Mouse (Mus musculus) cerebellum, adult 2 months (tissue): ENCODE measurements around the gene Lgmn. TPM values are rescaled to one million over a fixed set of nuclear protein-coding genes. Genes with fewer than 3 reads are reported as not detected.

Source experiments
- DNase-seq, 2 experiments: peaks; one replicate each; pipeline ENCODE4 v3.0.0; 2021
- H3K27ac ChIP-seq: fragments of 200-500 bp; 2 replicates; pipeline ENCODE4 v1.5.1; 2012; ENCODE audit warnings: low read length, control low read depth, inconsistent platforms; ENCODE audit not compliant: insufficient read depth
- H3K27me3 ChIP-seq: fragments of 200-500 bp; 2 replicates; pipeline ENCODE4 v1.6.1; 2012; ENCODE audit warnings: inconsistent platforms, mild to moderate bottlenecking, low read length, moderate library complexity; ENCODE audit not compliant: control insufficient read depth, insufficient read depth
- H3K4me1 ChIP-seq: fragments of 200-500 bp; 2 replicates; pipeline ENCODE4 v1.6.1; 2011; ENCODE audit warnings: low read length; ENCODE audit not compliant: control insufficient read depth, insufficient read depth
- H3K4me3 ChIP-seq: fragments of 200-500 bp; replicated peaks from 2 replicates; pipeline ENCODE3; 2011; ENCODE audit warnings: mild to moderate bottlenecking, low read depth, low read length, control low read depth; ENCODE audit not compliant: insufficient read depth
- CTCF ChIP-seq: fragments of 200-500 bp; IDR thresholded peaks from 2 replicates; pipeline ENCODE4 v1.5.1; 2011; ENCODE audit warnings: low read depth, mild to moderate bottlenecking, control low read depth, low read length, moderate library complexity, borderline replicate concordance; ENCODE audit not compliant: insufficient read depth
- POLR2A ChIP-seq: fragments of 200-500 bp; IDR thresholded peaks from 2 replicates; pipeline ENCODE4 v1.6.1; 2011; ENCODE audit warnings: low read length, control low read depth, borderline replicate concordance; ENCODE audit not compliant: insufficient read depth
- WGBS: fragments of 180-500 bp; shearing (Covaris S2); methylation state at CpG from one replicate; pipeline ENCODE4 v1.1.7; 2018; 5-methylcytosine and 5-hydroxymethylcytosine counted together
- polyA plus RNA-seq: library from polyadenylated mRNA; depleted of rRNA; stranded (reverse); fragments of >200 nt; gene quantifications from 2 replicates; pipeline ENCODE4 v1.2.3, GENCODE M21; 2012

Gene Lgmn
- polyA plus RNA-seq, 1 experiment = 150 TPM

DNA sequence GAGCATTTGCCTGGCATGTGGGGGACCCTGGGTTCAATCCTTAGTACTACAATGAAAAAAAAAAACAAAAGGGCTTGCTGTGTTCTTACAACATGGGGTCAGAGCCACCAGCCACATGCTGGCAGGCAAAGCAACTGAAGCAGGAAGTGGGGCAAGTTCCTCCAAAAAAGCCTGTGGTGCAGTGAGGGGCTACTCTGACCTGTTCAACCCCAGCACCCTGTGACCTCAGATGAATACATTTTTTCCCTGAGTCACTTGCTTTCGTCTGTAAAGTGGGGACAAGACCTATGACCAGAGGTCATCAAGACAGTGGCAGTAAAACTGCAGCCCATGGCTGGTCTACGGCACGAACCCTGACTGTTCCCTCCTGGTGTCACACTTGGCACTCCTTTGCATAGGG is 72.5 kb downstream of the Lgmn start:
- no peaks in the 10 kb centered on the region for H3K4me1 ChIP-seq
- 93% methylated on average over 3 of the region's 3 CpGs for WGBS
- no peak overlapping the region for H3K27ac ChIP-seq
- DNase-seq = no peak
- no peak overlapping the region for H3K4me3 ChIP-seq
- TF ChIP-seq CTCF (no peak), POLR2A (no peak)
- H3K27me3 ChIP-seq = no peaks in the 10 kb centered on the region

DNA sequence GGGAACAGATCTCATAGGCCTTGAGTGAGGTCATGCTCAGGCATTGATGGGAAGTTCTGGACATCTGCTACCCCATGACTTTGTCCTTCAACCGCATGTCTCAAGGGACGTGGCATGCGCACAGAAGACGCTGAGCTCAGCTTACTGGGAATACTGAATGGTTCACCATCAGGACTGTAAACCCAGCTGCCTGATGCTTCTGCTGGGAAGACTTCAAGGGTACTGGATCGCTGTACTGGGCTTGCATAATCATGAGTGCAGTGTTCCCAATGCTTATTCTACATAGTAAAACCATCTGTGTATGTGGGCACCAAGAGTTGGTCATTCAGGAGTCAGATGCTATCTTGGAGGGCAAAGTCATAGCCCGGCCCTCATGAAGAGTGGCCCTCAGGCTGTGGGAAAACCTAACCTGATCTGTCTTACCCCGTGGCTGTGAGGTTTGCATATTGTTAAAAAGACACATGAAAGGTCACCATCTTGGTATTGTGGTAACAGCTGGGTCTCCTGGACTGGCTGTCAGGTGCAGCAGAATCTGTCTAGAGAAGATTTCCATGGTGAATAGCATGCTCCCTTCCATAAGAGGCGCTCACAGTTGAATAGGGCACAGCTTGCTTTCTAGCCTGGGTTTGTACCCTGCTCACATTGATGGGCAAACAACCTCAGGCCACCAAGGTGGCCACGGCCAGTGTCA is 73.3 kb downstream of the Lgmn start:
- Histone ChIP-seq H3K27ac (no peak overlapping the region), H3K27me3 (no peaks in the 10 kb centered on the region), H3K4me3 (no peak overlapping the region), H3K4me1 (peaks cover under 1% of the 10 kb centered on the region; the same call in 1 of the 2 replicates)
- no peak for DNase-seq
- TF ChIP-seq CTCF = no peak
- TF ChIP-seq POLR2A = no peak
- WGBS = 91% methylated on average over 9 of the region's 9 CpGs

DNA sequence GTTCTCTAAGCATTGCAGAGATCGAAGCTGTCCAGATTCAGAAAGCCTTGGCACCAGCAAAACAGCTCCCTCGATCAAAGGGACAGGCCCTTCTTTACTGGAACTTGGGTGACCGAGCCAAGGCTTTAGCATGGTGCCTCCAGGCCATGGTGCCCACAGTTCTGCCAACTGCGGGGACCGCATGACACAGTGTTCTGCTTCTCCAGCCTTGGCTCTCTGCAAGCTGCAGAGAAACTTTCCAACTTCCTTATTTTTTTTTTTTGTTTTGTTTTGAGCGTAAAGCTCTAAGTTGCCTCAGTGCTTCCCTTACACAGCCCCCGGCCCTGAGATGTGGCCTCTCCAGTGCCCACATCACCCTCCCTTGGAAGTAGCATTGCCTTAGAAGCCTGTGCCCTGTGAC is 74.6 kb downstream of the Lgmn start:
- DNase-seq = no peak
- H3K27ac ChIP-seq = no peak overlapping the region
- peaks cover 5% of the 10 kb centered on the region; the same call in 1 of the 2 replicates for H3K4me1 ChIP-seq
- TF ChIP-seq POLR2A (no peak), CTCF (no peak)
- no peaks in the 10 kb centered on the region for H3K27me3 ChIP-seq
- 73% methylated on average over 7 of the region's 7 CpGs for WGBS
- no peak overlapping the region for H3K4me3 ChIP-seq

DNA sequence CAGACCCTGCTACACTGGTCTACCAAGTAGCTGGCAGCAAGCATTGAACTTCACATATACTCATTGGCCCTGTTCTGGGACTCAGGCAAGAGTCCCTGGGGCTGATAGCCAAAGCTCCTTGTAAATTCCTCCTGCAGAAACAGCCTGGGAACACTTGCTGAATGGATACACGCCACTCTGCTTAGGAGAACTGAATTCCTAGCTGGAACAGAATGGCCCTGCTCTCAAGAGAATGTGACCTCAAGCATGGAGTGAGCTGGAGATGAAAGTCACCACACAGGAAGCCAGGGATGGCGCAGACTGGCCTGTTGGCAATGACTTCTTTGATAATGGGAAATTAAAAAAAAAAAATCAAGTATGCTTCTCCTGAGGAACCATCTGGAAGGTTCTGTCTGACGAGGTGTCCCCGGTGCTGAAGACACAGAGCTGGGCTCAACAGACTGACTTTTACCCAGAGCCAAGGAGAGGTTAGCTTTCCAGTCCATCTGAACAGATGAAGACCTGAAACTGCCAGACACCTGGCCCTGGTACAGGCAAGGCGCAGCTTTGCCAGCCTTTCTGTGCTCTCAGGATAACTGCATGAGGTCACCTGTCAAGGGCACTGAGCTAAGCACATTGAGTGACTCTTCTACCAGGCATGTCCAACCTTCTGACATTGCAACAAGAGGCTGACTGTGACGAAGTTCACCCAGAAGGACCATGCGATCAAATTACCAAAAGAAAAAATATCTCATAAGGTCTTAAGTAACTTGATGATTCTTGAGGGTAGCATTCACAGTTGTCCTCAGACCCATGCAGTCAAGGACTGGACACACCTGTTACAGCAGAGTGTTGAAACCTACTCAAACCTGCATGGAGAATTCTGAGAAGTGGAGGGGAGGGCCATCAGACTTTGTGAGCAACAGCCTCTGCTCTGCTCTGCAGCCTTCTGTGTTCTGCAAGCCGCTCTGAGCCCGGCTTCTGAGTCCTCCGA is 78.1 kb downstream of the Lgmn start:
- Histone ChIP-seq H3K27me3 (no peaks in the 10 kb centered on the region), H3K4me1 (peaks cover 5% of the 10 kb centered on the region; the same call in 1 of the 2 replicates), H3K4me3 (no peak overlapping the region), H3K27ac (no peak overlapping the region)
- DNase-seq = peak; percentile 44 to 71
- TF ChIP-seq POLR2A (no peak), CTCF (no peak)
- WGBS = 56% methylated on average over 10 of the region's 10 CpGs

DNA sequence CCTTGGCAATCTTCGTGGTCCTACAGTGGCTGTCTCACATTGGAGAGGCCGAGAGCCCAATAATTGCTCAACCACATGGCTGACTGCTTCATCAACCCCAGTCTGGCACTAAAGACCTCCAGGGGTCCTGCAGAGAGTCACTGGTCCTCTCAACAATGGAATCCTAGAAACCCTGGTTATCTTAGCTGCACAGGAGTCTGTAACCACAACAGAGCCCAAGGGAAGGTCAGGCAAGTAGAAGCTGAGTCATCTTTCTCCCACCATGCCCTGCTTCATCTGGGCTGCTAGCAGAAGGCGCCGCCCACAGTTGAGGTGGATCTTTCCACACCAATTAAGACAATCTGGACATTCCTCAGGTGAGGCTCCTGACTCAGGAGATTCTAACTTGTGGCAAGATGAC is 80.2 kb downstream of the Lgmn start:
- 89% methylated on average over 4 of the region's 4 CpGs for WGBS
- Histone ChIP-seq H3K27ac (no peak overlapping the region), H3K27me3 (no peaks in the 10 kb centered on the region), H3K4me3 (no peak overlapping the region), H3K4me1 (peaks cover 5% of the 10 kb centered on the region; the same call in 1 of the 2 replicates)
- no peak for DNase-seq
- no peak for TF ChIP-seq POLR2A
- no peak for TF ChIP-seq CTCF

DNA sequence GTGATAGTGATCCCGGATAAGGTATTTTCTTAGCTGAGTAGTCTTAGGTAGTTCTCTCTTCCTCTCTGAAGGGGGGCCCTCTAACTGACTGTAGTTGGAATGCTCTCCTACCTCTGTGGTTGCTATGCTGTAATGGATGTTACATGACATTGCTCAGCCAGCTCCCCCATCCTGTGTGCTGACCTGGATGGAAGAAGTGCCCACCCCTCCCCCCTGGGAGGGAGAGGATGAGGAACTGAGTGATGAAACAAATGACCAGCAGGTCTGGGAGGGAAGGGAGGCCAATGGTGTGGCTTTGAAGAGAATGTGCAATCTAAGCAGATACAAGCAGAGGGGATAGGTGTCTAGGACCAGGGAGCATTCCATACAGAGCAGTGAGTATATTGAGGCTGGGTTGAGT is 82.8 kb downstream of the Lgmn start:
- WGBS = 93% methylated on average over 1 of the region's 1 CpGs
- Histone ChIP-seq H3K4me1 (peaks cover 5% of the 10 kb centered on the region; the same call in 1 of the 2 replicates), H3K4me3 (no peak overlapping the region), H3K27me3 (no peaks in the 10 kb centered on the region), H3K27ac (no peak overlapping the region)
- TF ChIP-seq POLR2A (no peak), CTCF (no peak)
- DNase-seq = no peak

DNA sequence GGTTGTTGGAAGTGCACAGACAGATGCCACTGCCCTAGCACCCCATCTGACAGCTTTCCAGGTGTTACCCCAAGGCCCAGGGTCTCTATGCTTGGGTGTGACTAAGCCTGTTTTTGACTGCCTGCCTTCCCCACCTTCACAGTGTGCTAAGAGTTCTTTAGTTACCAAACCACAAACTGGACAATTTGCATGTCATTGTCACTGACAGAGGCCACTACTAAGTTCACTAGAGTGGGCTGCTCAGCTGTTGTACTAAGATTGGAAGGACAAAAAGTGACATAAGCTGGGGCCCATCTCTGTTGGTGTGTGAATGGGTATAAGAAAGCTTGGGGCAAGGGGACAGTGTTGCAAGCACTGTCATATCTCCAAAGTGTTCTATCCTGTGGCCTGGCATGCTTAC is 83.8 kb downstream of the Lgmn start:
- DNase-seq = no peak
- TF ChIP-seq POLR2A = no peak
- no peak for TF ChIP-seq CTCF
- Histone ChIP-seq H3K27ac (no peak overlapping the region), H3K4me1 (peaks cover under 1% of the 10 kb centered on the region; the same call in 1 of the 2 replicates), H3K27me3 (no peaks in the 10 kb centered on the region), H3K4me3 (no peak overlapping the region)
